Mouse (Mus musculus) spleen, postnatal 0 days (tissue): ENCODE results near the gene Pzp. TPM values are rescaled to one million over a fixed set of nuclear protein-coding genes. Genes with fewer than 3 reads are reported as not detected.

Experiments used
- polyA plus RNA-seq: library from polyadenylated mRNA; unstranded; fragments of >200 nt; fragmentation: Nextera tagmentation; extraction: Ambion mirVana; gene quantifications from 2 replicates; pipeline ENCODE4 v1.2.1, GENCODE M21; 2015

The Pzp gene
- 0.16 and 0.65 TPM in 2 replicates for polyA plus RNA-seq

GRCm38 (mm10) chr6:128526601-128527000 is at the start of gene Pzp:
Pzp (minus strand) TSS chr6:128526720.

GRCm38 (mm10) chr6:128438317-128438870 is 88.1 kb downstream of the Pzp start, which contains the start of gene Fkbp4:
Fkbp4 (minus strand) TSS chr6:128438677.

Other genes starting within 250 kb of the Pzp start
- gene Tead4, start 225.9 kb downstream of the Pzp start, polyA plus RNA-seq: 0.43 and 0.49 TPM in 2 replicates
- gene Tulp3, start 170.9 kb downstream of the Pzp start, polyA plus RNA-seq: 4.7 and 6.6 TPM in 2 replicates
- gene Rhno1, start 163.8 kb downstream of the Pzp start, polyA plus RNA-seq: 73.4 and 75.4 TPM in 2 replicates
- 11.4 and 13.1 TPM in 2 replicates for gene Foxm1, start 163.8 kb downstream of the Pzp start, polyA plus RNA-seq
- gene Tex52, start 151.3 kb downstream of the Pzp start, polyA plus RNA-seq: 0.10 TPM in 1 of 2 replicates, not detected in the other
- gene Gm44596, start 151.2 kb downstream of the Pzp start, polyA plus RNA-seq: not detected in 2 replicates
- gene Nrip2, start 127.4 kb downstream of the Pzp start, polyA plus RNA-seq: 0.99 and 1.2 TPM in 2 replicates
- gene Itfg2, start 101.8 kb downstream of the Pzp start, polyA plus RNA-seq: 14.2 and 16.5 TPM in 2 replicates
- gene Fkbp4, start 88.0 kb downstream of the Pzp start, polyA plus RNA-seq: 120 and 123 TPM in 2 replicates
- not detected in 2 replicates for gene A2ml1, start 54.9 kb upstream of the Pzp start, polyA plus RNA-seq
- 0.34 and 0.45 TPM in 2 replicates for gene Klrb1a, start 96.8 kb upstream of the Pzp start, polyA plus RNA-seq
- gene Clec2h, start 135.7 kb upstream of the Pzp start, polyA plus RNA-seq: not detected in 2 replicates
- 0.17 and 0.22 TPM in 2 replicates for gene Klrb1, start 196.3 kb upstream of the Pzp start, polyA plus RNA-seq